Mouse (Mus musculus) liver, adult 10 weeks (tissue): ENCODE data around the gene 4930412O13Rik. TPM values are rescaled to one million over a fixed set of nuclear protein-coding genes. Genes with fewer than 3 reads are reported as not detected.

Experiments
- polyA plus RNA-seq: library from polyadenylated mRNA; stranded (reverse); fragments of 350-450 nt; fragmentation: Illumina TruSeq; extraction: RNeasy Lipid Tissue Mini Kit (QIAGEN cat#74804); gene quantifications from one replicate; pipeline ENCODE4 v1.2.3, GENCODE M21; 2014; ENCODE audit warnings: low read depth, low replicate concordance

4930412O13Rik gene
- polyA plus RNA-seq: not detected

GRCm38 (mm10) chr2:9881051-9881591 is at the start of gene 4930412O13Rik:
4930412O13Rik (plus strand) TSS chr2:9881252.

GRCm38 (mm10) chr2:9888913-9889650 is 8.0 kb downstream of the 4930412O13Rik start, which contains the start of gene 9230102O04Rik:
9230102O04Rik (minus strand) TSS chr2:9889540.

GRCm38 (mm10) chr2:9889651-9890183 is 8.7 kb downstream of the 4930412O13Rik start, which contains the start of gene Gata3:
Gata3 (minus strand) TSS chr2:9890034.

Other genes with a start within 250 kb of the 4930412O13Rik start
- gene 9230102O04Rik, start 8.3 kb downstream of the 4930412O13Rik start, polyA plus RNA-seq: not detected
- gene Gata3, start 8.8 kb downstream of the 4930412O13Rik start, polyA plus RNA-seq: 1.5 TPM
- gene Taf3, start 167.3 kb downstream of the 4930412O13Rik start, polyA plus RNA-seq: 2.4 TPM
- 720 TPM for gene Atp5c1, start 199.3 kb downstream of the 4930412O13Rik start, polyA plus RNA-seq
- gene Kin, start 199.3 kb downstream of the 4930412O13Rik start, polyA plus RNA-seq: 15.2 TPM